In the genomic region with DNA sequence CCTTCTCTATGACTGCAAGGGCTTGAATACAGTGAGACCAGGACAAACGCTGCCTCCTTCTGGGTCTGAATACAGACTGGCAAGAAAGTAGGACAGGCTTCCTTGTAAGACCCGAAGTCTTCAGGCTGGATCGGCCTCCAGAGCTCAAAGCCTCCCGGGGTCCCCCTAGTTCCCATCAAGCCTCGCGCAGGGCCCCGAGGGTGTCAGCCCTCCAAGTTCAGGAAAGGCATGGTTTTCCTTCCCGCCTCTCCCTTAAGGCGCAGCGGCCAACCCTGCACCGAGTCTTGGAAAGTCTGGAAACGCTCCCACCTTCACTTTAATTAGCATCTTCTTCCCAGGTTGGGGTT, we compare ENCODE assay signal across 8 mouse cellular contexts. TPM values are rescaled to one million over a fixed set of nuclear protein-coding genes. Genes with fewer than 3 reads are reported as not detected.
A peak's percentile ranks its signal among the peaks of the same experiment; 100 is the strongest.
DNase-seq lines count a peak whose midpoint lies in the region; ATAC-seq and TF ChIP-seq lines count a peak whose summit lies in the region.

No protein-coding gene starts in this region.

- intact Hi-C loops in heart, postnatal 14 days (cut with DNase I): loop anchor here (5.0 kb wide), 1 partner anchor 39 kb away; no protein-coding TSS in a partner anchor

- H3K4me3 ChIP-seq in heart, embryonic 11.5 days (ENCODE audit: low read depth, low read length): peak overlapping the region; percentile 89
- peak overlapping the region; percentile 75 for H3K4me3 ChIP-seq in C2C12 (ENCODE audit: insufficient read depth, poor library complexity, severe bottlenecking)
- H3K4me3 ChIP-seq in liver, embryonic 12.5 days: peak overlapping the region; percentile 85

- H3K4me1 ChIP-seq in heart, embryonic 11.5 days (ENCODE audit: control insufficient read depth, insufficient read depth, low read length): peaks cover 10% of the 10 kb centered on the region; the same call in 1 of the 2 replicates
- peaks cover 38% of the 10 kb centered on the region for H3K4me1 ChIP-seq in liver, embryonic 12.5 days

- peaks cover 54% of the 10 kb centered on the region for H3K79me3 ChIP-seq in C2C12 (ENCODE audit: low read depth)

- peak overlapping the region; percentile 92 for H3ac ChIP-seq in C2C12 (ENCODE audit: control insufficient read depth, insufficient read length, low read depth)

- no peaks in the 10 kb centered on the region for H3K9me3 ChIP-seq in heart, embryonic 11.5 days (replicated peaks; ENCODE audit: control insufficient read depth, low read length)
- no peaks in the 10 kb centered on the region for H3K9me3 ChIP-seq in liver, embryonic 12.5 days (replicated peaks)

- TF ChIP-seq CTCF in C2C12 (IDR thresholded peaks at IDR 0.05; ENCODE audit: control insufficient read depth, insufficient read depth, insufficient read length): no peak

- H3K36me3 ChIP-seq in heart, embryonic 11.5 days (ENCODE audit: control insufficient read depth, insufficient read depth, low read length): peaks cover 8% of the 10 kb centered on the region
- peaks cover 37% of the 10 kb centered on the region for H3K36me3 ChIP-seq in C2C12 (ENCODE audit: control insufficient read depth, insufficient read depth)
- peaks cover 37% of the 10 kb centered on the region for H3K36me3 ChIP-seq in liver, embryonic 12.5 days

- peak overlapping the region; percentile 88 for H3K9ac ChIP-seq in heart, embryonic 11.5 days (ENCODE audit: low read depth, low read length)
- H3K9ac ChIP-seq in liver, embryonic 12.5 days: peak overlapping the region; percentile 85

- no peaks in the 10 kb centered on the region for H3K27me3 ChIP-seq in heart, embryonic 11.5 days (ENCODE audit: control insufficient read depth, insufficient read depth, low read length)
- no peaks in the 10 kb centered on the region for H3K27me3 ChIP-seq in C2C12 (ENCODE audit: control insufficient read depth, insufficient read depth, insufficient read length)
- no peaks in the 10 kb centered on the region for H3K27me3 ChIP-seq in liver, embryonic 12.5 days (replicated peaks)

- peaks cover 76% of the 10 kb centered on the region for H3K79me2 ChIP-seq in C2C12 (ENCODE audit: control insufficient read depth, insufficient read depth)

- WGBS in heart, embryonic 11.5 days (ENCODE audit: insufficient replicate concordance): 0% methylated on average over 12 of the region's 12 CpGs
- 1% methylated on average over 12 of the region's 12 CpGs for WGBS in liver, embryonic 12.5 days (ENCODE audit: insufficient replicate concordance)

- H3K27ac ChIP-seq in heart, embryonic 11.5 days (ENCODE audit: low read depth, low read length): peak overlapping the region; percentile 77
- H3K27ac ChIP-seq in liver, embryonic 12.5 days: peak overlapping the region; percentile 90

- H3K4me2 ChIP-seq in heart, embryonic 11.5 days: peak overlapping the region; percentile 96
- peak overlapping the region; percentile 83 for H3K4me2 ChIP-seq in liver, embryonic 12.5 days

- peak; percentile 43; the same call in 1 of the 2 replicates for ATAC-seq in heart, embryonic 11.5 days (replicated peaks; ENCODE audit: insufficient number of reproducible peaks, low FRiP score, low TSS enrichment)
- ATAC-seq in erythroid progenitor cell, adult 5-6 weeks (replicated peaks; ENCODE audit: low FRiP score, poor library complexity, severe bottlenecking): peak; percentile 21
- peak; percentile 19 for ATAC-seq in liver, embryonic 12.5 days

- DNase-seq in heart, postnatal 14 days: no peak
- no peak for DNase-seq in adrenal gland, postnatal 25 days
- no peak for DNase-seq in urinary bladder, postnatal 10 days (ENCODE audit: low spot score)
- DNase-seq in ovary, postnatal 36 days (ENCODE audit: low spot score): no peak

TF ChIP-seq in C2C12, 6 proteins besides CTCF, POLR2A, EP300 and RAD21:
- TF ChIP-seq MYOD1 (IDR thresholded peaks at IDR 0.05; ENCODE audit: control insufficient read depth, insufficient read length, low read depth) (no peak), MYOG (IDR thresholded peaks at IDR 0.05; ENCODE audit: control insufficient read depth, extremely low read depth, insufficient read length) (no peak), MAX (IDR thresholded peaks at IDR 0.05) (no peak), USF1 (IDR thresholded peaks at IDR 0.05; ENCODE audit: low read depth) (no peak), CEBPB (IDR thresholded peaks at IDR 0.05; ENCODE audit: low read depth) (no peak), FOSL1 (IDR thresholded peaks at IDR 0.05; ENCODE audit: insufficient read depth, low read length, poor library complexity, severe bottlenecking) (no peak)

RNA-seq across cellular contexts. Expression of gene Gmpr2, which starts 0.3 kb away (rescaled TPM):
- 41.3 and 43.3 TPM in 2 replicates for polyA plus RNA-seq in heart, embryonic 11.5 days (2014; fragmentation: Nextera tagmentation; extraction: Ambion mirVana)
- 10 to 100 TPM; 12.8 to 14.1 TPM for total RNA-seq in heart, postnatal 14 days (2021)
- 23.8 TPM for polyA plus RNA-seq in C2C12 (2012; fragmentation: generic; extraction: Trizol)
- 1.7 and 3.6 TPM in 2 replicates for total RNA-seq in erythroid progenitor cell, adult 5-6 weeks (2015; ENCODE audit: low replicate concordance)
- 9.0 and 14.1 TPM in 2 replicates for total RNA-seq in erythroid progenitor cell, adult 5-6 weeks (2017; ENCODE audit: low replicate concordance)
- polyA plus RNA-seq in liver, embryonic 12.5 days (2016; fragmentation: Nextera tagmentation; extraction: Ambion mirVana): 36.8 and 39.1 TPM in 2 replicates
- total RNA-seq in adrenal gland, postnatal 25 days (2021): 28.0 and 32.2 TPM in 2 replicates

RNA-seq across cellular contexts. Expression of gene Nedd8, which starts 0.5 kb away (rescaled TPM):
- polyA plus RNA-seq in heart, embryonic 11.5 days (2014; fragmentation: Nextera tagmentation; extraction: Ambion mirVana): 512 and 535 TPM in 2 replicates
- 100 to 1,000 TPM; 254 to 257 TPM for total RNA-seq in heart, postnatal 14 days (2021)
- 478 TPM for polyA plus RNA-seq in C2C12 (2012; fragmentation: generic; extraction: Trizol)
- 105 and 189 TPM in 2 replicates for total RNA-seq in erythroid progenitor cell, adult 5-6 weeks (2015; ENCODE audit: low replicate concordance)
- 102 and 138 TPM in 2 replicates for total RNA-seq in erythroid progenitor cell, adult 5-6 weeks (2017; ENCODE audit: low replicate concordance)
- polyA plus RNA-seq in liver, embryonic 12.5 days (2016; fragmentation: Nextera tagmentation; extraction: Ambion mirVana): 322 and 329 TPM in 2 replicates
- 347 and 352 TPM in 2 replicates for total RNA-seq in adrenal gland, postnatal 25 days (2021)

RNA-seq across cellular contexts. Expression of gene Tinf2, which starts 10.2 kb away (rescaled TPM):
- 39.6 and 42.3 TPM in 2 replicates for polyA plus RNA-seq in heart, embryonic 11.5 days (2014; fragmentation: Nextera tagmentation; extraction: Ambion mirVana)
- 10 to 100 TPM; 10.5 to 10.8 TPM for total RNA-seq in heart, postnatal 14 days (2021)
- 24.4 TPM for polyA plus RNA-seq in C2C12 (2012; fragmentation: generic; extraction: Trizol)
- 39.6 and 50.7 TPM in 2 replicates for total RNA-seq in erythroid progenitor cell, adult 5-6 weeks (2015; ENCODE audit: low replicate concordance)
- total RNA-seq in erythroid progenitor cell, adult 5-6 weeks (2017; ENCODE audit: low replicate concordance): 31.5 and 57.4 TPM in 2 replicates
- polyA plus RNA-seq in liver, embryonic 12.5 days (2016; fragmentation: Nextera tagmentation; extraction: Ambion mirVana): 31.9 and 32.2 TPM in 2 replicates
- 30.0 and 36.4 TPM in 2 replicates for total RNA-seq in adrenal gland, postnatal 25 days (2021)

RNA-seq across cellular contexts. Expression of gene Mdp1, which starts 11.2 kb away (rescaled TPM):
- 72.0 and 74.2 TPM in 2 replicates for polyA plus RNA-seq in heart, embryonic 11.5 days (2014; fragmentation: Nextera tagmentation; extraction: Ambion mirVana)
- total RNA-seq in heart, postnatal 14 days (2021): 10 to 100 TPM; 52.4 to 55.9 TPM
- polyA plus RNA-seq in C2C12 (2012; fragmentation: generic; extraction: Trizol): 16.5 TPM
- 14.3 and 20.5 TPM in 2 replicates for total RNA-seq in erythroid progenitor cell, adult 5-6 weeks (2015; ENCODE audit: low replicate concordance)
- 2.3 and 14.9 TPM in 2 replicates for total RNA-seq in erythroid progenitor cell, adult 5-6 weeks (2017; ENCODE audit: low replicate concordance)
- polyA plus RNA-seq in liver, embryonic 12.5 days (2016; fragmentation: Nextera tagmentation; extraction: Ambion mirVana): 27.5 and 28.1 TPM in 2 replicates
- total RNA-seq in adrenal gland, postnatal 25 days (2021): 73.5 and 88.6 TPM in 2 replicates

RNA-seq across cellular contexts. Expression of gene Tssk4, which starts 21.5 kb away (rescaled TPM):
- polyA plus RNA-seq in heart, embryonic 11.5 days (2014; fragmentation: Nextera tagmentation; extraction: Ambion mirVana): 0.63 TPM in 2 replicates
- total RNA-seq in heart, postnatal 14 days (2021): under 1 TPM; 0.53 to 0.76 TPM
- polyA plus RNA-seq in C2C12 (2012; fragmentation: generic; extraction: Trizol): 0.43 TPM
- total RNA-seq in erythroid progenitor cell, adult 5-6 weeks (2015; ENCODE audit: low replicate concordance): 6.5 TPM in 1 of 2 replicates, not detected in the other
- 1.3 and 2.5 TPM in 2 replicates for total RNA-seq in erythroid progenitor cell, adult 5-6 weeks (2017; ENCODE audit: low replicate concordance)
- polyA plus RNA-seq in liver, embryonic 12.5 days (2016; fragmentation: Nextera tagmentation; extraction: Ambion mirVana): 0.18 and 0.30 TPM in 2 replicates
- total RNA-seq in adrenal gland, postnatal 25 days (2021): 2.6 and 2.9 TPM in 2 replicates
